Mouse (Mus musculus) macrophage (primary cell): ENCODE results near the gene Glcci1. TPM values are rescaled to one million over a fixed set of nuclear protein-coding genes. Genes with fewer than 3 reads are reported as not detected.

Experiments
- H3K27ac ChIP-seq: fragments of 350-480 bp; formaldehyde crosslinking; 2 replicates; pipeline ENCODE4 v1.9.0; 2021
- H3K36me3 ChIP-seq: fragments of 350-480 bp; formaldehyde crosslinking; 2 replicates; pipeline ENCODE4 v1.9.0; 2021; ENCODE audit errors: inconsistent target
- H3K4me3 ChIP-seq: fragments of 350-480 bp; formaldehyde crosslinking; 2 replicates; pipeline ENCODE4 v1.9.0; 2021; ENCODE audit errors: inconsistent target
- H3K79me2 ChIP-seq: fragments of 350-480 bp; formaldehyde crosslinking; 2 replicates; pipeline ENCODE4 v1.9.0; 2021; ENCODE audit errors: inconsistent target
- WGBS: methylation state at CpG from one replicate; pipeline ENCODE4 v1.1.7; 2026; ENCODE audit warnings: inconsistent platforms; ENCODE audit not compliant: missing documents; 5-methylcytosine and 5-hydroxymethylcytosine counted together
- polyA plus RNA-seq: library from polyadenylated mRNA; stranded (reverse); fragments of 250-400 nt; gene quantifications from 3 replicates; pipeline ENCODE4 v1.2.4, GENCODE M21; 2018; ENCODE audit warnings: inconsistent platforms

The Glcci1 gene
- polyA plus RNA-seq, 1 experiment from 2014 or later: 0.90 TPM

DNA sequence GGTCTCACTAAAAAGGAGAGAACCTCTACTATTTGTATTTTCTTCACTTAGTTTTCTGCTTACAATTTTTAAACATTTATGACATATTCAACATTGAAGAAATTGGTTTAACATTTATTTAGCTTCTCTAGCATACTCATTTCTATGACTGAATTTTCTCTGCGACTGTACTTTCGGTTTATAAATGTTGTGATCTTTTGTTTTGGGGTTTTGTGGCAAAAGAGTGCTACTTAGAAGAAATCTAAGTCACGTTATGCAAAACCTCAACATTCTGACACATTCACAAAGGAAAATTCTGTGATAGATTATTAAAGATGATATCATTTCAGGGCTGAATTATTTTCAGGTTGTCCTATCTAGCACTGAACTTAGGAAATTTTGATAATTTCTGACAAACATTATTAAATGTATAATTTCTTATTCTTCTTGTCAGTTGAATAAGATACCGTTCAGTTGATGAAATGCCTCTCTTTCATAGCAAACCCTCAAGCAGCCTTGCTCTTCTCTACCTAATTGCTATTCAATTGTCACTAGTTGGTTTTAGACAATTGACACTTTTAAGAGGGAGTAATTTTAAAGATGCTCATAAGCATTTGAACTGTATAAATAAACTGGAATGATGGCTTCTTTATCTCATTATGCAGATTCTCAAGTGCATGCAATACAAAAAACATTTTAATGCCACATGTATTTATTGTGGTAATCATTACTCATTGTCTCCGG lies 47.6 kb downstream of the Glcci1 start:
- Histone ChIP-seq H3K79me2 (no peaks in the 10 kb centered on the region), H3K36me3 (no peaks in the 10 kb centered on the region), H3K4me3 (no peak overlapping the region), H3K27ac (no peak overlapping the region)
- WGBS: 93% methylated on average over 5 of the region's 5 CpGs

DNA sequence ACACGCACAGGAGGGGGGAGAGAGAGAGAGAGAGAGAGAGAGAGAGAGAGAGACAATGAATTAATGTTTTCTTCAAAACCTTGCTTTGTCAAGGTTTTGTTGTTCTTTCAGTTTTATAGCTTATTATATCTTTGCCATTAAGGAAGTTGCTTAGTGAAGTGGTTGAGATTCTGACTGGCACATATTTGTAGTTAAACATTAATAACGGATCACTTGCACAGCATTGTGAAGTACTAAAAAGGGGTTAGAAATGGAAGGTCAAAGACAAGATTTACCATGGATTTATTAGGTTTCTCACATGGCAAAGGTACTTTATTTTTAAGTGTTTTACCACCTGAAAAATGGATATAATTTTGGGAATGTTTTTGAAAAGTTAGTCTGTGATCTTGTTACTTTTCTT lies 51.3 kb downstream of the Glcci1 start:
- no peak overlapping the region for H3K4me3 ChIP-seq
- WGBS: 78% methylated on average over 1 of the region's 2 CpGs

DNA sequence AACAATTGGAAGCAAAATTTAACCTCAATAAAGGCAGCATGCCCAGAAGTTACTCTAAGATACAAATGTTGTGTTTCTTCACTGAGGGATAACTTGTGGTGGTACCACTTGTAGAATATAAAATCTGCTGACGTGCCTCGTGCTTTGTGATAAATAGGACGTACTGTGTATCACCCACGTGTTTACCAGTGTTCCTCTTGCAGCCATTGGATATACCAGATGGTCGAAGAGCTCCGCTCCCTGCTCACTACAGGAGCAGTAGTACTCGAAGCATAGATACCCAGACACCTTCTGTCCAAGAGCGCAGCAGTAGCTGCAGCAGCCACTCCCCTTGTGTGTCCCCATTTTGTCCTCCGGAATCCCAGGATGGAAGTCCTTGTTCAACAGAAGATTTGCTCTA lies 73.0 kb downstream of the Glcci1 start:
- no peaks in the 10 kb centered on the region for H3K36me3 ChIP-seq
- WGBS: 92% methylated on average over 9 of the region's 9 CpGs
- no peak overlapping the region for H3K27ac ChIP-seq
- H3K79me2 ChIP-seq: no peaks in the 10 kb centered on the region
- H3K4me3 ChIP-seq: no peak overlapping the region

More for the DNA sequence above, 51.3 kb downstream of the Glcci1 start:
- no peaks in the 10 kb centered on the region for H3K36me3 ChIP-seq
- no peaks in the 10 kb centered on the region for H3K79me2 ChIP-seq
- no peak overlapping the region for H3K27ac ChIP-seq

DNA sequence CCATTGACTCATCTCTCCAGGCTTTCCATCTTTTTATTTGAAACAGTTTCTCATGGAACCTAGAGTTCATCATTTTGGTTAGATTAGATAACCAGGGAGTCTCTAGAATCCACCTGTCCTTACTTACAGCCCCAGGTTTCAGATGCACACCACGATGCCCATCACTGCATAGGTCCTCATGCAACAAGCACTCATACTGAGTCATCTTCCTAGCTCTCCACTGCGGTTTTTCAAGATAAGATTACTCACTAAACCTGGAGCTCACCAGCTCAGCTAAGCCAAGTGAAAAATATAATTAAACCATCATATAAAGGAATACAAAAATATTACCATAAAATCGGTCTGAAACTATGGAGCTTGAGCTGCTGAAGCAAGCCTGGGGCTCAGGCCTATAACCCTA lies 74.5 kb downstream of the Glcci1 start:
- Histone ChIP-seq H3K4me3 (no peak overlapping the region), H3K79me2 (no peaks in the 10 kb centered on the region), H3K36me3 (no peaks in the 10 kb centered on the region), H3K27ac (no peak overlapping the region)
- WGBS: 88% methylated on average over 3 of the region's 3 CpGs

DNA sequence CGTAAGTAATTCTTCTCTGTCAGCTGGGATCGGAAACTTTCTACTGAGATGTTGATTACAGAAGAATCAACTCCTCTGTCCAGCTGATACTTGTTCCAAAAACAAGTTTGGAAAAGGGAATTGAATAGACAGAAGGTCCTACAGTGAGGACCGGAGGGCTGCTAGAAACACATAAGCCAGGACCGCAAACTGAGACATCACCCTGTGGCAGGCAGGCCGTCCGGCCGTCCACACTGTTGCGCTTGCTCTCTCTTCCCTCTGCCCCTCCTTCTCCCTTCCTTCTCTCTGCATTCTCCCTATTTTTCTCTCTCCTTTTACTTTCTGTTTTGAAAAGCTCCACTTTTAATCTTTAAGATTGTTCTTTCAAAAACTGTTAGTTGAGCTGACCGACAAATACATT lies 82.3 kb downstream of the Glcci1 start:
- Histone ChIP-seq H3K79me2 (no peaks in the 10 kb centered on the region), H3K27ac (no peak overlapping the region), H3K4me3 (no peak overlapping the region), H3K36me3 (no peaks in the 10 kb centered on the region)
- WGBS: 98% methylated on average over 9 of the region's 9 CpGs

DNA sequence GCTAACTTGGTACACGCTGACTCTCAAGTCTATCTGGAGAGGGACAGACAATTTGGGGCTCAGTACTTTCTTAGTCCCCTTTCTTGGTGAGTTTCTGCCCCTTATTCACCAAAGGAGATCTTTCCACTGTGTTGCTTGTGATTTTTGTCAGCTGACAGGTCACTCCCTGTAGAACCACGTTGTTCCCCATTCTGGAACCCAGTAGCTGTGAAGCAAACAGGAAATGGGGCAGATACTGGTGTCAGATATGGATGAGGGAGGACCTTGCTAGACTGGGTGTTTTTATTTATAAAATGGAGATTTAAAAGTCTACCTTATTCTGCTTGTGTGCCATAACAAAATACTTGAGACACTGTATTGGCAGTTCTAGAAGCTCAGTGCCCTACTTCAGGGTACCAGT lies 108.0 kb downstream of the Glcci1 start:
- Histone ChIP-seq H3K36me3 (no peaks in the 10 kb centered on the region), H3K27ac (no peak overlapping the region)
- 50% methylated on average over 2 of the region's 2 CpGs for WGBS

DNA sequence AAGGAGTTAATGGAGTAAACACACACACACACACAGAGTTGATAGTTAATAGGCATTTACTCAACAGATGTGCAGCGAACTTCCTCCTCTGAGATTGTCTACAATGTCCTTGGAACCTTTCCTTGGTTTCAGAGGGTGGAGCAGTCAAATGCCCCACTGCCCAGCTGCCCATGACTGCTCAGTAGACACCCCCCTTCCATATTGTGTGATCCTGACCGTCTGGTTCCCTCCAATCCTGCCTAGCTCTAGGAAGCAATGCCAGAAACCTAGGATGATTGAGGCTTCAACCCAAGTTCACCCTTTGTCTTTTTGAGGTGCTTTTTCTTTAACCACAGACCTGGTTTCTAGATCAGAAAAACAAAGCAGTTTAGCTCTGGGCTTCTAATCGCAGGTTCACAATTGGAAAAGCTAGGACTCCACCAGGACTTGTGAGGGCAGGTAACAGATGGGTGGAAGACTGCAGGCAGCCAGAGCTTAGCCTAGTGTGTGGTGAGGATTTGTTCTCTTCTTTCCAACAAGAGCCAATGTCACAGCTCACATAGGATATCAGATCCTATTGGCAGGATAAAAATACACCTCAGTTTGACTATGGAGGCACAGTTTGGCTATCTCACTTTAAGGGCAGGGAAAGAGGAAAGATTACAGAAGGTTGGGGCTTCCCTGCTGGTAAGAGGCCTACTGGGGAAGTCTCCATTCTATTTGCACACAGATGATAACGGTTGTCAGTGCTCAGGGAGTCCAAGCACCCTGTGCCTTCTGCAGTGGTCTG lies 110.4 kb downstream of the Glcci1 start:
- no peak overlapping the region for H3K4me3 ChIP-seq
- H3K36me3 ChIP-seq: no peaks in the 10 kb centered on the region
- no peak overlapping the region for H3K27ac ChIP-seq
- H3K79me2 ChIP-seq: no peaks in the 10 kb centered on the region
- 88% methylated on average over 4 of the region's 4 CpGs for WGBS

More for the DNA sequence above, 108.0 kb downstream of the Glcci1 start:
- Histone ChIP-seq H3K79me2 (no peaks in the 10 kb centered on the region), H3K4me3 (no peak overlapping the region)

DNA sequence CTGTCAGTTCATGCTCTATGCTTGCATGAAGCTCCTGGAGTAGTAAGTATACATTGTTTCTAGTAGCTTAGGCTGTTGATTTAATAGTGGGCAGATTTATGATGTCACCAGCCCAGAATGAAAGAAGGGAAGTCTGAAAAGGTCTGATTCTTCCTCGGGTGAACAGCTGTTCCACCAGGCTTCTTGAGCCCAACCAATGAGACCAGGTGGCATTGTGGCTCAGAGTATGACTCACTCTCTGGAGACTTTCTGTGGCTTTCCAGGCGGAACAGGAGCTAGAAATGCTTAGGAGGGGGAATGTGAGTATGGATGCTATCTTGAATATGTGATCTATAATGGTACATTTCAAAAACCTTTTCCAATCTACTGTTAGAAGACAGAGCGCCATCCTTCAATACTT lies 113.6 kb downstream of the Glcci1 start:
- H3K27ac ChIP-seq: no peak overlapping the region
- no peak overlapping the region for H3K4me3 ChIP-seq
- 55% methylated on average over 3 of the region's 3 CpGs for WGBS
- H3K79me2 ChIP-seq: no peaks in the 10 kb centered on the region
- H3K36me3 ChIP-seq: no peaks in the 10 kb centered on the region

DNA sequence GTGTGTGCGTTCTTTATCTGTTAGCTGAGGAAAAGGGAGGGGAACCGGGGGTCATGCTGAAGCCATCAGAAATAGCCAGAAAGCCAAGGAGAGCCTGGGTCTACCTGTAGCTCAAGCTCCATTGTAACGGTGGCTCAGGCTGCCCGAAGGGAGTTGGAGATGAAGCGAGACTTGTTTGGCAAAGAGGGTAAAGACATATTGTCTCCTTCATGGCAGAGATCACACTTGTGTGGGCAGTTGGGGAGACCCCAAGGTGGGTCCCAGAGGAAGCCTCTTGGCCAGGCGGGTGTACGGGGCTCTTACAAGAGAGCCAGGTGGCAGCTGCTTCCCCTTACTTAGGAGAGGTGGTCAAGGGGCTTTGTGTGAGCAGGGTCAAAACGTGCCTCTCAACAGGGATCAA lies 118.8 kb downstream of the Glcci1 start:
- H3K27ac ChIP-seq: no peak overlapping the region
- no peaks in the 10 kb centered on the region for H3K79me2 ChIP-seq
- no peak overlapping the region for H3K4me3 ChIP-seq
- no peaks in the 10 kb centered on the region for H3K36me3 ChIP-seq
- WGBS: 94% methylated on average over 8 of the region's 8 CpGs

DNA sequence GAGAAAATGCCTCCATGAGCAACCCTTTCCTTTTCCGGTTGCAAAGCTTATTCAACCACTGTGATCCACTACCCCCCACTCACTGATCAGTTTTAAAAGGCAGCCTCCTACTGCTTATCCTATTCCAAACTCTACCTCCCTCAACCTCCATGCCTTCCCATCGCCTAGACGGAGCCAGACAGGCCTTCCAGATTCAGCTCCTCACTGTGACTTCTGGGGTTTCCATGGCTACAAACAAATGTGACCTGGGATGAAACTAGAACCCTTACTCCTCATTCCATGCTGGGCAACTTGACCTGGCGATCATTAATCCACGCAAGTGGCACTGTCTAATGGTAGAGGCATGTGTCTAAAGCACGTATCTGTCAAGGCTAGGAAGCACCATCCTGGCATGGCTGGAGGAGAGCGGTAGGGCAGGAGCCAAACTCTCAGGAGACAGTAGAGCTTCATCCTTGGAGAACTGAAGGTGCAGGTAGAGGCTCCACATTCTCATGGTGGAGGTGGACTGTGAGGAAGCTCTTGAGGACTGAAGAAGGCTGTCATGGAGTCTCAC lies 119.4 kb downstream of the Glcci1 start:
- Histone ChIP-seq H3K36me3 (no peaks in the 10 kb centered on the region), H3K79me2 (no peaks in the 10 kb centered on the region), H3K27ac (no peak overlapping the region), H3K4me3 (no peak overlapping the region)
- 97% methylated on average over 7 of the region's 7 CpGs for WGBS

DNA sequence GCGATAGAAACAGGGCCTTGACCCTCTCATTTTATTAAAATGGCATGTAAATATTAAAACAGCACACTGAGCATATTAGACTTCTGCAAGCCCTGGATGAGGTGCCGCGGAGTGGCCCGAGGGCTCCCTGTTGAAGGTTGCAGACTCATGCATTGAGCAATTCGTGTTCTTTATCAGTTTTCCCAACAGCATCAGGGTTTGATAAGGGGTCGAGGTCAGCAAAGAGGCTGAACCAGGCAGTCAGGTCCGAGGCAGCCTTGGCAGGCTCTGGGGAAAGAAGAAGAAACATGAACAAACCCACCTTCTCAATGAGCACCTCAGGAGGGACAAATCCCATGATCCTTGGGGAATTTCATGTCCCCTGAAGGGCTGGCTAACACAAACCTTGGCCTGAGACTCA lies 121.1 kb downstream of the Glcci1 start:
- Histone ChIP-seq H3K79me2 (no peaks in the 10 kb centered on the region), H3K36me3 (no peaks in the 10 kb centered on the region), H3K4me3 (no peak overlapping the region), H3K27ac (no peak overlapping the region)
- WGBS: 90% methylated on average over 7 of the region's 7 CpGs

DNA sequence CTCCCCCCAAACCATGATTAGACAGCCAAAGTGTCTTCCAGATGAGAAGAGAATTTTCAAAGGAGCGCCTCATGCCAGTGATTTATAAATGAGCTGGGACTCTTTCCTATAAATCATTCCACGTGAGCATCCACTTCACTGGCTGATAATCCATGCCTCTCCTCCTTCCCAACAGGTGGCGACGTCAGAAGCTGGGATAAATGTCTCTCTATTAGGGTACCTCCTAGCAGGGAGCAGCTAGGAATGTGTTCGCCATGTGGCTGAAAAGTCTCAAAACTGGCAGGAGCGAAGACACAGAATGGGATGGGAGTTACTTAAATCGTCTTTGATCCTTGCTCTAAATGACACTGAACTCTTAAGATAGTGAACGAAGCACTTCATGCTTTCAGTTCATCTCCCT lies 122.0 kb downstream of the Glcci1 start:
- Histone ChIP-seq H3K4me3 (no peak overlapping the region), H3K79me2 (no peaks in the 10 kb centered on the region), H3K27ac (no peak overlapping the region), H3K36me3 (no peaks in the 10 kb centered on the region)
- 98% methylated on average over 8 of the region's 8 CpGs for WGBS

DNA sequence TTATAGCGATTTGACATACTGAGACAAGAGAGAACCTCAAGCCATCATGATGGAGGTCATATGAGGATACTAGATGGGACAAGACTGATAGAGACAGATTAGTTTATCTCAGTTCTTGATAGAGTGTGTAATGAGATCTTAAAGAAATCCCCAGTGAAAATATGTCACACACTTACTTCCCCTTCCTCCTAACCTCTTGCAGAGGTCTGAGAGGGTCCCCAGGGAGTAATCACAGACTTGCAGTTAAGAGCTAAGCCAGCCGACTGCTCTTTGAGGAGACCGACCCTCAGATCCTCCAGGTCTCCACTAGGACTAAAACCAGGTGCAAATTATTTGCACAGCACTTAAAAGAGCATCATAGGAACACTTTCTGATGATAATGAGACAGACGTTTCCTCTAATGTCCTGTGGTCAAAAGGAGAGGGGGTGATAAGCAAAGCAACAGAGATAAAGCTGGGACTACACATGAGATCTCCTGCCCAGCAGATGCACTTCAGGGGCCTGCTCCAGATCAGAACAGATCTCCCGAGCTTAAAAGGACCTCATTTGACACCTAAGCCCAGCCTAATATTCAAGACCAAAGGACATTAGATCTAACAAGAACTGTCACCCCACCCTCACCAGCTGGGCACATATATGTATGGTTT lies 122.7 kb downstream of the Glcci1 start:
- no peaks in the 10 kb centered on the region for H3K79me2 ChIP-seq
- no peaks in the 10 kb centered on the region for H3K36me3 ChIP-seq
- 88% methylated on average over 5 of the region's 5 CpGs for WGBS
- no peak overlapping the region for H3K27ac ChIP-seq
- H3K4me3 ChIP-seq: no peak overlapping the region

DNA sequence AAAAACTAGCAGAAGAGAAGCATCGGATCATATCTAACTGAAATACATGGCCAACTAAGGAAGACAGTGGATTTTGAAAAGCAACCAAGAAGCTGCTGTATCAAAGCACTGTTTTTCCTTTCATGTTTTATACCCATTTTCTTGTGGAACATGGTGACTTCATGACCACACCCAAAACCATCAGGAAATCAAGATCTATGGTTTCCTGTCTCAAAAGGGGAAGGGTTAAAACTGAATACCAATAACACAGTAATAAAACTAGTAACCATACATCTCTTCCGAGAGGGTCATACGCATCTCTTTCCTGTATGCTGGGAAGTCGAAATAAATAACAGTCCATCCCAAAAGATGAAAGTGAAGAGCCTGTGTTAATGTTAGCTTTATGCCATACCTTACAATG lies 123.3 kb downstream of the Glcci1 start:
- no peaks in the 10 kb centered on the region for H3K79me2 ChIP-seq
- 100% methylated on average over 4 of the region's 4 CpGs for WGBS
- H3K36me3 ChIP-seq: no peaks in the 10 kb centered on the region
- no peak overlapping the region for H3K27ac ChIP-seq
- H3K4me3 ChIP-seq: no peak overlapping the region

DNA sequence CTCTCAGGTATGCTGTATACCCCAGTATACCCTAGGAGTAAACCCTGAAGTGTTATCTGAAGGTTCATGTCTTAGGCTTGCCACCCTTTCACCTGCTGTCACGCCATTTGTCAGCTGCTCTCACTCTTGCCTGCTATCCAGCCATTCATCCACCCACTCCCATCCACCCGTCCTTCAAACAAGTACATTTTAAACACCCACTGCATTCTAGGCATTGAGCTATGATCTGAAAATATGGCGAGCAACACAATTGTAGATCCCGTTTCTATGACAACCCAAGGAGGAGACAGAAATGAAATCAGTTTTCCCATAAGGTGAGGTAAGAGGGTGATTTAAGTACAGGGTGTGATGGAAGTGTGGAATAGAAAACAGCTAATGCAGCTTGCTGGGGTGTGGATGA lies 128.7 kb downstream of the Glcci1 start:
- no peak overlapping the region for H3K27ac ChIP-seq
- H3K36me3 ChIP-seq: no peaks in the 10 kb centered on the region
- WGBS: 94% methylated on average over 4 of the region's 4 CpGs
- H3K79me2 ChIP-seq: no peaks in the 10 kb centered on the region
- no peak overlapping the region for H3K4me3 ChIP-seq
